Mouse (Mus musculus) urinary bladder, postnatal 14 days (tissue): ENCODE data around the gene Il3.
A peak's percentile ranks its signal among the peaks of the same experiment; 100 is the strongest.

ENCODE experiments used
- DNase-seq: peaks from one replicate; pipeline ENCODE4 v3.0.0; 2021; ENCODE audit warnings: low spot score

The Il3 gene

GRCm38 (mm10) chr11:54271437-54271949 is 4.4 kb upstream of the Il3 start:
- no peak for DNase-seq

GRCm38 (mm10) chr11:54269191-54269896 is 2.3 kb upstream of the Il3 start:
- no peak for DNase-seq

- DNase-seq = peak; percentile 56
Measured at GRCm38 (mm10) chr11:54264542-54264941, 2.5 kb downstream of the Il3 start.

GRCm38 (mm10) chr11:54263405-54264031 is 3.6 kb downstream of the Il3 start:
- DNase-seq = no peak

DNA sequence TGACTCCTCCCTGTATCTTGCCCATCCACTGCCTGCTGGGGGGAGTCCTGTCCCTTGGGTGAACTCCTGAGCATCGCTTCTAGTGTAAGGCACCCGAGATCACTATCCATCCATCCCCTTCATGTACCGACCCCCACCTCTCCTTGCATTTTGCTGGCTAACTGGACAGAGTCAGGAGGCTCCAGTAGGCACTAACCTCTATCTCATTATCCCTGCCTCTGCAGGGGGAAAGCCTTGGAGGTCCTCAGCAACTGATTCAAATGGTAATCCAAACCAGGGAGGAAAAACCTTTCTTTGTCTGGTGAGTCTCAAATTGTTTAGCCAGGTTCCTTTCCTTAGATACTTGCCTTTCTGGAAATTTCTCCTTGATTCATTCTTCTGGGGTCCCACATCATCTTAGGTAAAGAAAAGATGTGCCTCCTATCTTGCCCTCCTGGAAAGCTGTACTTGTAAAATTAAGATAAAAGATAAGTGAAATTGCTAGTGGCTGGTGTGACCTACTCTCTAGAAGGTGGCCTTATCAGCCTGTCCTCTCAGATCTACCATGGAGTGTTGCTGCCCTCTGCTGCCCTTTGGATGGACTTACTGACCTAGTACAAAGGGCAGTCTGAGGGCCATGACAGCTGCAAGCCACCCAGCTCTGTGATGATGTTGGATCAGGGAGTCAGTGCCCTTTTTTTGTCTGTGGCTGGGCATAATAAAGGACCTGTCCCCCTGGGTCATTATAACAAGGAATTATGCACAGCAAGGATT is 10.3 kb downstream of the Il3 start:
- DNase-seq = peak; percentile 64

DNA sequence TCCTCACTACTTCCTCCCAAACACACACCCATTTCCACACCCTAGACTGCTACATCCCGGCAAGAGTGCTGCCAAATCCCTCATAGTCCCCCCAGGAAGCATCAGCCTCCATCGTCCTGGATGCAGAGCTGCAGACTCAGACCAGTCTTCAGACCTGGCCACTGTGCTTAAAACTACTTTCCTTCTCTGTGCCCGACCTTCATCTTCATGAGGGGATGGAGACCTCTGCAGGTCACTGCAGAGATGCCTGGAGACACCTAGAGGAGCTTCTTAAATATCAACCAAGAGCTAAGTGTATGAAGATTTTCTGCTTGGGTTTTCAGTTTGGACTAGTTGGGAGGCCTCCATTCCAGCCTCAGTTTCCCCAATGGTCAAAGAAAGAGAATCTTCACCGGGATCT is 13.0 kb downstream of the Il3 start:
- no peak for DNase-seq

DNA sequence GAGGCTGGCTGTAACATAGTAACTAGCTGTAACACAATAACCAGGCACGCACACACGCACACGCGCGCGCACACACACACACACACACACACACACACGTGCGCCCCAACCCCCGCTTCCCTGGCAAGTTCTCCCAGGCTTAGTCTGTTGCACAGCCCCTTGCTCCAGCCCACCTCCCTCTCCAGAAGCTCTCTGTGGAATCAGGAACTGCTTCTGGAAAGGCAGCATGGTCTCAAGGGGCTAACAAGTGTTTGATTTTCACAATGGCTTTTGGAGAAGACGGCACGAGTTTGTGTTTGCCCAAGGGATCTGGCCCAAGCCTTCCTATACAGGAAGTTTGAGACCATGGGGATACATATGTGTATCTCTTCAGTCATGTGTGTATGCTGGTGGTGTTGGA is 16.5 kb downstream of the Il3 start:
- DNase-seq = no peak

- no peak for DNase-seq
Measured at GRCm38 (mm10) chr11:54249748-54250147, 17.3 kb downstream of the Il3 start.

- DNase-seq = no peak
Measured at GRCm38 (mm10) chr11:54248940-54249717, 17.9 kb downstream of the Il3 start, which contains the start of gene Csf2. Gene Csf2, minus strand, starts transcription at chr11:54249667.

DNA sequence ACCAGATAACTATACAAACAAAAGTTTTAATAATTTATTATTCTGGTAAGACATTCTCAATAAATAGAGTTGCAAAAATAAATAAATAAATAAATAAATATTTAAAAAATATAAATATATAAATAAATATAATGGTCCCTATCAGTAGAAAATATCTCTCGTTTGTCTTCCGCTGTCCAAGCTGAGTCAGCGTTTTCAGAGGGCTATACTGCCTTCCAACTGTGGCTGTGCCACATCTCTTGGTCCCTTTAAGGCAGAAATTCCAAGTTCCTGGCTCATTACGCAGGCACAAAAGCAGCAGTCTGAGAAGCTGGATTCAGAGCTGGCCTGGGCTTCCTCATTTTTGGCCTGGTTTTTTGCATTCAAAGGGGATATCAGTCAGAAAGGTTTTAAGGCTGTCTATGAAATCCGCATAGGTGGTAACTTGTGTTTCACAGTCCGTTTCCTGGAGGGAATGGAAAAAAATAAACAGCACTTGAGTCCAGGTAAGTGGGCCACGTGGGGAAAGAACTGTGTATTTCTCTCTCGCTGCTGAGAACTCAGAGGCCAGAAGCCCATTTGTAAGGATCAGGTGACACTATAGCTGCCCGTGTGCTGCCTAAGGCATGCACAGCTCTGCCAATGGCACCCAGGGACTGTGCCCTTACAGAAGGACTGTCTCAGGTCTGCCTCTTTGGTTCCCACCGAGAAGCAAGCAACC is 19.7 kb downstream of the Il3 start:
- no peak for DNase-seq

DNA sequence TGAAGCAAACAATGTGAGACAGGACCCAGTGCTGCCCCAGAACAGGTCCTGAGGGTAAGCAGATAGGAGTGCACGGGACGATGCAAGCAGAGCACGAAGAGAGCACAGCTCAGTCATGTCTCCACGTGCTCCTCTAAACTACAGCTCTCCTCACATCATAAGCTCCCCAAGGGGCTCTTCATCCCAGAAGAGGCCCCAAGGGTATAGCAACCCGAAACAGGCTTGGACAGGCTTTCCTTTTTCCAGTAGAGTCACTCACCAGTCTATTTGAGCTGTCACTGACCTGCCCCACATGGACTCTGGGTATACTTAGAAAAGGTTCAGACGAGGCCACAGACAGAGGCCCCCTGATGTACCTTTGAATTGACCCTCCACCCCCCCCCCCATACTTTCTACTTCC is 22.6 kb downstream of the Il3 start:
- DNase-seq = no peak

DNA sequence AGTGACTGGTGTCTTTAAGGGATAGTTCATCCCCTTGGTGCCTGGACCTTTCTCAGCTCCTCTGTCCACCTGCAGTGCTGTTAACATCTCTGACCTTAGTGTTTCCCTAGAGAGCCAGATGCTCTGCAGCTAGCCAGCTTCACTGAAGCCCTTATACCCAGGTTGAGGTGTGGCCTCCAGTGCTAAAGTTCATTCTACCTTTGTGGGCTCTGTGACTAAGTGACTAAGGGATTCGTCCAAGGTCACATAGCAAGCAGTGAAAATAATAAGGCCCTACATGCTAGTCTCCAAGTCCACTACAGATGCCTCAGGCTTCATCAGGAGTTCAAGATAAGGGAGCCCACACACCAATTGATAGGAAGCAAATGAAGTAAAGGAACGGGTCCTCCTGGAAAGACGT is 24.6 kb downstream of the Il3 start:
- DNase-seq = no peak

- peak; percentile 18 for DNase-seq
Measured at GRCm38 (mm10) chr11:54236939-54237338, 30.1 kb downstream of the Il3 start.

GRCm38 (mm10) chr11:54227478-54227877 is 39.6 kb downstream of the Il3 start:
- DNase-seq = no peak

DNA sequence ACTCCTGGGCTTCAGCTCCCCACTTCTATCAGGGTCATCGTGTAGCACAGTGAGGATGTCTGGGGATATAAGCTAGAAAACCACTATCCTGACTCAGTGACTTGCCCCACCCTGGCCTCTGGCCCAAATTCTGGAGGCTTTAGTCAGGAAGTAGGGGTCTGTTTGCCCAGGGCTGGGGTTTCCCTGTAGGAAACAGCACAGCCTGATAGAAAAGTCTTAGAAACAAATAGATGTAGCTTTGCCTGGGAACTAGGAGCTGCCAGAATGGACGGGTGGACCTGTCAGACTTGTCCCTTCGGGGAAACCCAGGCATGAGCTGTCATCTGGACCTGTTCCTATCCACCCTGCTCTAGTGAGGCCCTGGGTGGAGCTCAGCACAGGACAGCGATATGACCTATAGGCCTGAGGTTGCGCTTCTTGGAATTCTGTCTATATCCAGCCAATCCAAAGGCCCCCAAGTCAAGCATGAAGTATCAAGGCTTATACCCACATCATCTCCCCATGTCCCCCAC is 42.5 kb downstream of the Il3 start:
- DNase-seq = no peak

DNA sequence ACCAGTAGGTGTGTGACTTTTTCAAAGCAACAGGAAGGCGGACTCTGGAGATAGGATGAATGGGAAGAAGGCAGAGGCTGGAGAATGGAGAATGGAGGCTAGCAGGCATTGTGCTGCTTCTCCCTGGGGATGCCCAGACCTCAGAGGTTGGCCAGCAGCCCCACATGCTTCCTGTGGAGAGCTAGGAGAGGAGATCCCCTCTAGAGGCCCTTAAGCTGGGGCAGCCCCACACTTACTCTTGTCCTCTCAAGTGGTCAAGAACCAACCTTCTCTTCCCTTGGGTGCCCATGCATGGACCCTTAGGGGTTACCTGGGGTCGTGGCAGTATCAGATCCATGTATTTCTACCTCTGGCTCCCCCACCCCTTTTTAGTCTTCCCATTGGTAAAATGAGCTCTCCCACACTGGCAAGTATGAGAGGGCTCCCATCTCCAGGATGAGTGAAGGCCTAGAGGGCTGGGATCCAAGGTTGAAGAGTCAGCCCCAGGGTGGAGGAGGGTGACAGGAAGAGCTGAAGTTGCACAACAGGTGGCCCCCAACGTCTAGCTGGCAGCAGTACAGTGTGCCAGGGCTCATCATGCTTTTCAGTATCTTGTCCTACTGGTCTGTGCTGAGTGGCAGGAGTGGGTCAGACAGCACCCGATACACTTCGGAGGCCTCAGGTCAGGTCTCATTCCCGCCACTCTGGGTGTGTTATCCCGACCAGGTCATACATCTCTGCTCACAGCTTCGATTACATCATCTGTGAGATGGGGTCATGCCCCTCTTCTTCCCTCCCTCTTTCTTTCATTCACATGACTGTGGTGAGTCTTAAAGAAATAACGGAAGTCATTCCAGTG is 43.2 kb downstream of the Il3 start:
- DNase-seq = no peak

- DNase-seq = no peak
Measured at GRCm38 (mm10) chr11:54219903-54220740, 47.0 kb downstream of the Il3 start.

- DNase-seq = no peak
Measured at GRCm38 (mm10) chr11:54219191-54219590, 47.9 kb downstream of the Il3 start.

DNA sequence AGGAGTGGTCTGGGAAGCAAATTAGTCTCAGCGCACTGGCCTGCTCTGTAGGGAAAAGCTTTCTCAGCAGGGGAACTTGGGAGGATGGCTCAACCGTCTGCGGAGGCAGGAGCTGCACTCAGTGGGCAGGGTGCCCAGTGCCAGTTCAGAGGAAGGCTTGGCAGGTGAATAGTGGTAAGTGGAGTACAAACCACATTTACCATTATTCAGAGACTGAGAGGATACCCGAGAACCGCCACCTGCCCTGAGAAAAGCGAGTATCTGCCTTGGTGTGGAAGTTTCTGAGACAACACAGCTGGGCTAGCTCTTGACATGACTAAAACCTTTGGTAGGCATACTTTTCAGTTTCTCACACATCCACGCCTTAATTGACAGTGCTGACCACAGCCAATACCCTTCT is 49.7 kb downstream of the Il3 start:
- no peak for DNase-seq
